Mouse (Mus musculus): ENCODE results near the gene Schip1. TPM values are rescaled to one million over a fixed set of nuclear protein-coding genes. Genes with fewer than 3 reads are reported as not detected.

Schip1 gene
- polyA plus RNA-seq, 1 experiment from 2014 or later: 33.2 TPM

DNA sequence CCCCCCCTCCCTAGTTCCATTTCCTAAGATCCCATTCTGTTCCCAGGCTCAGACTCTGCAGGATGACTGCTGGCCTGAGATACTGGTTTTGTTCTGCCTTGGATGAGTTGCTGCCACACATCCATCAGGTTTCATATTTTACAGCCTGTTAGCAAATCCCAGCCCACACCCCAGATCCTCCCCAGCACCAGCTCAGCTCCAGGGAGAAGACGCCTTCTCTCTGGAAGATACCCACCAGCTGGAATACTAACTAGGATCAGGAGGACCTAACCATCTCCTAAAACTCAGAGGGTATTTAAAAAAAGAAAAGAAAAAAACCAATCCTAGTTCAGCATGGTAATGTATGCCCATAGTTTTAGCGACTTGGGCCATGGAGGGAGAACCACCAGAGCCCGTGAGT is 585.6 kb downstream of the Schip1 start:
- H3K9ac ChIP-seq (ENCODE audit: low read length): no peak overlapping the region
- no peaks in the 10 kb centered on the region for H3K36me3 ChIP-seq (ENCODE audit: control insufficient read depth, insufficient read depth, low read length)
- WGBS: 89% methylated on average over 3 of the region's 3 CpGs
- no peak for ATAC-seq (ENCODE audit: insufficient read depth, low FRiP score)
- no peak overlapping the region for H3K4me3 ChIP-seq (replicated peaks; ENCODE audit: low read length)
- H3K4me1 ChIP-seq (ENCODE audit: control insufficient read depth, insufficient read depth, low read length): no peaks in the 10 kb centered on the region
- no peaks in the 10 kb centered on the region for H3K9me3 ChIP-seq (replicated peaks; ENCODE audit: control insufficient read depth, low read length)
- no peak overlapping the region for H3K27ac ChIP-seq (ENCODE audit: low read length)
- no peaks in the 10 kb centered on the region for H3K27me3 ChIP-seq (ENCODE audit: control insufficient read depth, insufficient read depth, low read length)
- H3K4me2 ChIP-seq (ENCODE audit: low read depth, low read length): no peak overlapping the region

- Histone ChIP-seq H3K9me3 (replicated peaks; ENCODE audit: control insufficient read depth, low read length) (no peaks in the 10 kb centered on the region), H3K4me2 (ENCODE audit: low read depth, low read length) (no peak overlapping the region), H3K9ac (ENCODE audit: low read length) (no peak overlapping the region), H3K36me3 (ENCODE audit: control insufficient read depth, insufficient read depth, low read length) (no peaks in the 10 kb centered on the region), H3K4me1 (ENCODE audit: control insufficient read depth, insufficient read depth, low read length) (no peaks in the 10 kb centered on the region), H3K4me3 (replicated peaks; ENCODE audit: low read length) (no peak overlapping the region), H3K27me3 (ENCODE audit: control insufficient read depth, insufficient read depth, low read length) (no peaks in the 10 kb centered on the region), H3K27ac (ENCODE audit: low read length) (no peak overlapping the region)
- WGBS: 74% methylated on average over 4 of the region's 4 CpGs
- ATAC-seq (ENCODE audit: insufficient read depth, low FRiP score): no peak
Observed at GRCm38 (mm10) chr3:68656607-68657352, 592.2 kb downstream of the Schip1 start.

DNA sequence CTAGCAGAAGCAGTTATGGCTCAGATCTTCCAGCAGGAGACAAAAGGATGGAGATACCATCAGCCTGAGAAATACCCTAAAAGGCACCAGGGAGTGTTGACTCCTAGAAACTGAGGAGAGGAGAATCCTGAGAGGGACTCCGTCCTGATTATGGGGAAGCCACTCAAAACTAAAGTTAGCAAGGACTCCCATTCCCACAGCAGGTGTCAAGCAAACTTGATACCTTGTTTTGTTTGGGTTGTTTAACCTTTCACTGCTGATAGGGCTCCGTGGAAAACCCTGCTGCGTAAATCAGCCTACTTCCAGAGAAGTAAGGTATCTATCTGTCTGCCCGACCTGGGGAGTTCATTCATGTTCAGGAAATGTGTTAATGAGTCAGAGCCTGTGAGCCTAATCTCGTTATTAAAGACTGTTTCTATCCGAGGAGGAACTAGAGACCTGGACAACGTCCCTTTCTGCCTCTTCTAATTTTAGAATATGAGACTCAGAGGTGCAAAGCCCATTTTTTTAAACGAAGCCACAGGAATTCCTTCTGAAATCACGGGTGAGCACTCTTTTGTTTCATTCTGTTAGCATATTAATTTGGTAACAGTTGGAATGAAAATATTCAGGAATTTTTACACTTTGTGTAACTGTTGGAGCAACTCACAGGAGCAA is 593.1 kb downstream of the Schip1 start:
- H3K27me3 ChIP-seq (ENCODE audit: control insufficient read depth, insufficient read depth, low read length): no peaks in the 10 kb centered on the region
- no peak for ATAC-seq (ENCODE audit: insufficient read depth, low FRiP score)
- no peaks in the 10 kb centered on the region for H3K9me3 ChIP-seq (replicated peaks; ENCODE audit: control insufficient read depth, low read length)
- no peak overlapping the region for H3K9ac ChIP-seq (ENCODE audit: low read length)
- H3K4me1 ChIP-seq (ENCODE audit: control insufficient read depth, insufficient read depth, low read length): no peaks in the 10 kb centered on the region
- WGBS: 22% methylated on average over 9 of the region's 9 CpGs
- H3K4me2 ChIP-seq (ENCODE audit: low read depth, low read length): no peak overlapping the region
- H3K27ac ChIP-seq (ENCODE audit: low read length): no peak overlapping the region
- no peak overlapping the region for H3K4me3 ChIP-seq (replicated peaks; ENCODE audit: low read length)
- H3K36me3 ChIP-seq (ENCODE audit: control insufficient read depth, insufficient read depth, low read length): no peaks in the 10 kb centered on the region

DNA sequence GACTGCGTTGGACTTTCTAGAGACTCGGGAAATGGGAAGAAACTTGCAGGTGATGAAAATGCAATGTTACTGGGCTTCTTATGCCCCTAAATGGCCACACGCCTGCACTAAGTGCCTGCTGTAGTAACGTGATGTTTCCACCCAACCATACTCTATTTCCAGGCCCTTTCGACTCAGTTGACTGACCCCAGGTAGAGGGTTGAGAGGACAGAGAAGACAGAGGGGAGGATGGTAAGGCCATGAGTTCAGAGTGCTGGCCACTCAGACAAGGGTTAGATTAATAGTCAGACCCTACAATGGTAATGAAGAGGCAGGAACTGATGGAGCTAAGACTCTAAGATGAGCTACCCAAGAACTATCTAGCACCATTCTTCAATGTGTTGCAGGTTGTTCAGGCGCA is 595.4 kb downstream of the Schip1 start:
- 88% methylated on average over 6 of the region's 6 CpGs for WGBS

DNA sequence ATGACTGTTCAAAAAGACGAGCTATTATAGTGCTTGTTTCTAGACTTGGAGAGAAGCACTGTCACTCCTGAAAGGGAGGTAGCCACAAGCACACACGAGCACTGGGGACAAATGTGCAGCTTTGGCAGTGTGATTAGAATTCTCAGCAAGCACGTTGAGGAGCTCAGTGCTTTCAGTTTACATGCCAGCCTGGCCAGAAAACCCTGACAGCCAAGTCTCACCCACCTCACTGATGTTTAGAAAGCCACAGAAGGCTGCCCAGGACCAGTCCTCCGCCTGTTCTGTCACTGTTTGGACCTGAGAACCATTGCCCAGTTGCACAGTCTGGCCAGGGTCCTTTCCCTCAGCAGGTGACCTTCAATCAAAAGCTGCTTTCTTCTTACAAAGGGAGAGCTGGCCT is 595.9 kb downstream of the Schip1 start:
- Histone ChIP-seq H3K4me3 (replicated peaks; ENCODE audit: low read length) (no peak overlapping the region), H3K4me1 (ENCODE audit: control insufficient read depth, insufficient read depth, low read length) (no peaks in the 10 kb centered on the region), H3K27me3 (ENCODE audit: control insufficient read depth, insufficient read depth, low read length) (no peaks in the 10 kb centered on the region), H3K36me3 (ENCODE audit: control insufficient read depth, insufficient read depth, low read length) (no peaks in the 10 kb centered on the region), H3K9ac (ENCODE audit: low read length) (no peak overlapping the region), H3K27ac (ENCODE audit: low read length) (no peak overlapping the region), H3K4me2 (ENCODE audit: low read depth, low read length) (no peak overlapping the region), H3K9me3 (replicated peaks; ENCODE audit: control insufficient read depth, low read length) (no peaks in the 10 kb centered on the region)
- 54% methylated on average over 4 of the region's 4 CpGs for WGBS
- ATAC-seq (ENCODE audit: insufficient read depth, low FRiP score): no peak

More for the DNA sequence above, 595.4 kb downstream of the Schip1 start:
- Histone ChIP-seq H3K4me1 (ENCODE audit: control insufficient read depth, insufficient read depth, low read length) (no peaks in the 10 kb centered on the region), H3K27ac (ENCODE audit: low read length) (no peak overlapping the region), H3K9ac (ENCODE audit: low read length) (no peak overlapping the region), H3K4me3 (replicated peaks; ENCODE audit: low read length) (no peak overlapping the region), H3K9me3 (replicated peaks; ENCODE audit: control insufficient read depth, low read length) (no peaks in the 10 kb centered on the region), H3K36me3 (ENCODE audit: control insufficient read depth, insufficient read depth, low read length) (no peaks in the 10 kb centered on the region), H3K4me2 (ENCODE audit: low read depth, low read length) (no peak overlapping the region), H3K27me3 (ENCODE audit: control insufficient read depth, insufficient read depth, low read length) (no peaks in the 10 kb centered on the region)
- no peak for ATAC-seq (ENCODE audit: insufficient read depth, low FRiP score)

DNA sequence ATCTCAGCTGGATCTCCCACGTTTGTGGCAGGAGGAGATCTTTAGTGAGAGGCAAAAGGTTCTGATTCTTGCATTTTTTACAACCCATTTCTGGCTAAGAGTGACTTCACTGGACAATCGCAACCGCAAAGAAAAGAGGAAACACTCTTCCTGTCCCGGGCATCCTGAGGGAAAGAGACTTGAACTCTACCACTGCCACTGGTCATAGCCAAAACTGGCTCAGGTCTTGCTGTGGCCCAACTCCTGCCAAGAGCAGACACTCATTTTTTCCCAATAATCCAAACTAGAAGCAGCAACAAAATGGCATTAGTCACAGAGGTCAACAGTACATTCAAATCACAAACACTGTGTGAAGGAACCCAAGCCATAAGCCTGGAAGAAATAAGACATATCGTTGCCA is 597.8 kb downstream of the Schip1 start:
- 70% methylated on average over 5 of the region's 5 CpGs for WGBS
- H3K27me3 ChIP-seq (ENCODE audit: control insufficient read depth, insufficient read depth, low read length): no peaks in the 10 kb centered on the region
- H3K9me3 ChIP-seq (replicated peaks; ENCODE audit: control insufficient read depth, low read length): no peaks in the 10 kb centered on the region
- H3K36me3 ChIP-seq (ENCODE audit: control insufficient read depth, insufficient read depth, low read length): no peaks in the 10 kb centered on the region
- ATAC-seq (ENCODE audit: insufficient read depth, low FRiP score): no peak
- H3K4me3 ChIP-seq (replicated peaks; ENCODE audit: low read length): no peak overlapping the region
- H3K27ac ChIP-seq (ENCODE audit: low read length): no peak overlapping the region
- no peaks in the 10 kb centered on the region for H3K4me1 ChIP-seq (ENCODE audit: control insufficient read depth, insufficient read depth, low read length)
- H3K4me2 ChIP-seq (ENCODE audit: low read depth, low read length): no peak overlapping the region
- H3K9ac ChIP-seq (ENCODE audit: low read length): no peak overlapping the region

DNA sequence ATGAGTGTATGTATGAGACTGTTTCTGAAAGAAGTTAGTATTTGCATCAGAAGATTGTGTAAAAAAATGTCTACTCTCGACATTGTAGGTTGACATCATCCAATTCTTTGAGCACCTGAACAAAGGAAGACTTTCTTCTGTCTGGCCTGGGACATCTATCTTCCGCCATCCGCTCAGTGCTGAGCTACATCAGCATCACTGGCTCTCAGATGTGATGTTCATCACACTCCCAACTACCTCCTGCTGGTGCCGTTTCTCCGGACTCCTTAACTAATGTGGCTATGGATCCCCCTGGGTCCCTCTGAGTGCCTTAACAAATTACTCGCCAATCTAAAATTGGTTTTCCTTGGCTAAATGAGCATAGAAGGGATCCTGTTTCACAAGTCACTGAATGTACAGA is 599.7 kb downstream of the Schip1 start:
- ATAC-seq (ENCODE audit: insufficient read depth, low FRiP score): no peak
- no peaks in the 10 kb centered on the region for H3K27me3 ChIP-seq (ENCODE audit: control insufficient read depth, insufficient read depth, low read length)
- H3K36me3 ChIP-seq (ENCODE audit: control insufficient read depth, insufficient read depth, low read length): no peaks in the 10 kb centered on the region
- H3K9ac ChIP-seq (ENCODE audit: low read length): no peak overlapping the region
- H3K9me3 ChIP-seq (replicated peaks; ENCODE audit: control insufficient read depth, low read length): no peaks in the 10 kb centered on the region
- H3K4me3 ChIP-seq (replicated peaks; ENCODE audit: low read length): no peak overlapping the region
- no peak overlapping the region for H3K27ac ChIP-seq (ENCODE audit: low read length)
- no peak overlapping the region for H3K4me2 ChIP-seq (ENCODE audit: low read depth, low read length)
- H3K4me1 ChIP-seq (ENCODE audit: control insufficient read depth, insufficient read depth, low read length): no peaks in the 10 kb centered on the region
- WGBS: 84% methylated on average over 6 of the region's 6 CpGs

DNA sequence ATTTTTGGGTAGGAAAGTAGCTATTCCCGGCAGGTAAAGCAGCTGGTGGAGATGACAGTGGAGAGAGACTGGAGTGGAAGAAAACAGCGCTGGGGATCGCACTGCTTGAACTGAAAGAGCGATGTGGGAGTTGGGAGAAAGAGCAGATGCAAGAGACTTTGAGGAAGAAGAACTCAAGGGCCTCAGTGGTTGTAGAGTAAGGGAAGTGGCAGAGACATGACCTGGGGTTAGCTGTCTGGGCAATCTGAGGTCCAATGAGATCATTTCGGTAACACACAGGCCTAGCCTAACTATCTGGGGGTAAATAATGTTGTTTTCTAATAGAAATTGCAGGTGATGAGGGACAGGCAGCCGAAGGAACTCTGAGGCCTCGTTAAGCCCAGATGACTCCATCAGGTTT is 601.8 kb downstream of the Schip1 start:
- Histone ChIP-seq H3K36me3 (ENCODE audit: control insufficient read depth, insufficient read depth, low read length) (no peaks in the 10 kb centered on the region), H3K4me2 (ENCODE audit: low read depth, low read length) (no peak overlapping the region), H3K4me3 (replicated peaks; ENCODE audit: low read length) (no peak overlapping the region), H3K9ac (ENCODE audit: low read length) (no peak overlapping the region), H3K9me3 (replicated peaks; ENCODE audit: control insufficient read depth, low read length) (no peaks in the 10 kb centered on the region), H3K27ac (ENCODE audit: low read length) (no peak overlapping the region), H3K4me1 (ENCODE audit: control insufficient read depth, insufficient read depth, low read length) (no peaks in the 10 kb centered on the region), H3K27me3 (ENCODE audit: control insufficient read depth, insufficient read depth, low read length) (no peaks in the 10 kb centered on the region)
- WGBS: 85% methylated on average over 7 of the region's 7 CpGs
- ATAC-seq (ENCODE audit: insufficient read depth, low FRiP score): no peak

DNA sequence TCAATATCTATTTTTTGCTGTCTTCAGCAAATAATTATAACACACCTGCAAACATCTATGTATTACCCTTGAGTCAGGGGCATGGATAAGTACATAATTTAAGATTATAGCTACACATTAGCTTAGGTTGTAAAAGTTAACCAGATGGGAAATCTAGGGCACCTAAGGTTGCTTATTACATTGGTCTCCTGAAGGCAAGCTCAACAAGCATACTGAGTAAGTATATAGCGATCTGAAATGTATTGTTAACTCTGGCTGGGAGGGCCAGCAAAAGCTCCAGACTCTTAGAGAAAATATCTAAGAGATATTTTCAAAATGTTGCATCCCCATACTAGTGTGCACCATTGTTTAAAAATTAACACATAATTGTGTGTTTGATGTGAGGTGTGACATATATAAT is 603.2 kb downstream of the Schip1 start:
- Histone ChIP-seq H3K9ac (ENCODE audit: low read length) (no peak overlapping the region), H3K4me1 (ENCODE audit: control insufficient read depth, insufficient read depth, low read length) (no peaks in the 10 kb centered on the region), H3K4me3 (replicated peaks; ENCODE audit: low read length) (no peak overlapping the region), H3K9me3 (replicated peaks; ENCODE audit: control insufficient read depth, low read length) (no peaks in the 10 kb centered on the region), H3K27ac (ENCODE audit: low read length) (no peak overlapping the region), H3K36me3 (ENCODE audit: control insufficient read depth, insufficient read depth, low read length) (no peaks in the 10 kb centered on the region), H3K27me3 (ENCODE audit: control insufficient read depth, insufficient read depth, low read length) (no peaks in the 10 kb centered on the region), H3K4me2 (ENCODE audit: low read depth, low read length) (no peak overlapping the region)
- no peak for ATAC-seq (ENCODE audit: insufficient read depth, low FRiP score)
- WGBS: 94% methylated on average over 1 of the region's 1 CpGs

Data from stomach, embryonic 16.5 days (tissue).